Mouse (Mus musculus) liver, adult 2 months (tissue): ENCODE data around the gene Dapk1.

Experiments
- CTCF ChIP-seq: fragments of 200-500 bp; IDR thresholded peaks from 2 replicates; pipeline ENCODE4 v1.5.1; 2011; ENCODE audit warnings: low read depth, low read length, control low read depth
- POLR2A ChIP-seq: fragments of 200-500 bp; IDR thresholded peaks from 2 replicates; pipeline ENCODE4 v1.6.1; 2011; ENCODE audit warnings: low read length, control low read depth; ENCODE audit not compliant: insufficient read depth; ENCODE audit errors: extremely low read depth

GRCm38 (mm10) chr13:60695186-60695980 is 93.6 kb downstream of the Dapk1 start:
- TF ChIP-seq CTCF: no peak
- no peak for TF ChIP-seq POLR2A
